Mouse (Mus musculus) midbrain, embryonic 15.5 days (tissue): ENCODE data around the gene Igsf6. TPM values are rescaled to one million over a fixed set of nuclear protein-coding genes. Genes with fewer than 3 reads are reported as not detected.

ENCODE experiments used
- ATAC-seq: fragments of 200-750 bp; cut with Nextera tagmentation; replicated peaks from 2 replicates; pipeline ENCODE4 v1.8.0; 2017; ENCODE audit warnings: moderate TSS enrichment
- H3K27ac ChIP-seq: fragments of 300-500 bp; sonication (generic); 2 replicates; pipeline ENCODE4 v1.5.1; 2015; ENCODE audit warnings: mild to moderate bottlenecking, inconsistent platforms
- H3K27me3 ChIP-seq: fragments of 300-500 bp; sonication (generic); replicated peaks from 2 replicates; pipeline ENCODE4 v1.6.1; 2015; ENCODE audit warnings: inconsistent platforms
- H3K36me3 ChIP-seq: fragments of 300-500 bp; sonication (generic); replicated peaks from 2 replicates; pipeline ENCODE4 v1.6.1; 2015; ENCODE audit warnings: inconsistent platforms
- H3K4me1 ChIP-seq: fragments of 300-500 bp; sonication (generic); 2 replicates; pipeline ENCODE4 v1.6.1; 2015; ENCODE audit warnings: inconsistent platforms
- H3K4me2 ChIP-seq: fragments of 300-500 bp; sonication (generic); 2 replicates; pipeline ENCODE4 v1.6.1; 2015; ENCODE audit warnings: inconsistent platforms, mild to moderate bottlenecking, moderate library complexity
- H3K4me3 ChIP-seq: fragments of 300-500 bp; sonication (generic); 2 replicates; pipeline ENCODE4 v1.5.1; 2015; ENCODE audit warnings: mild to moderate bottlenecking, inconsistent platforms
- H3K9ac ChIP-seq: fragments of 300-500 bp; sonication (generic); 2 replicates; pipeline ENCODE4 v1.6.1; 2015; ENCODE audit warnings: mild to moderate bottlenecking, inconsistent platforms
- H3K9me3 ChIP-seq: fragments of 300-500 bp; sonication (generic); 2 replicates; pipeline ENCODE4 v1.6.1; 2016; ENCODE audit warnings: inconsistent platforms
- WGBS: fragments of 180-500 bp; shearing (Covaris S2); methylation state at CpG from one replicate; pipeline ENCODE4 v1.1.7; 2015; ENCODE audit warnings: mixed read lengths; 5-methylcytosine and 5-hydroxymethylcytosine counted together
- polyA plus RNA-seq: library from polyadenylated mRNA; unstranded; fragments of >200 nt; fragmentation: Nextera tagmentation; extraction: Ambion mirVana; gene quantifications from 2 replicates; pipeline ENCODE4 v1.2.1, GENCODE M21; 2015

Igsf6 gene
- polyA plus RNA-seq, 1 experiment from 2014 or later, result 1.1 TPM

GRCm38 (mm10) chr7:121081816-121082215 is 7.4 kb upstream of the Igsf6 start:
- Histone ChIP-seq H3K36me3 (peaks cover 5% of the 10 kb centered on the region; the same call in 1 of the 2 replicates), H3K4me3 (no peak overlapping the region), H3K4me2 (no peak overlapping the region), H3K9me3 (no peaks in the 10 kb centered on the region), H3K27ac (no peak overlapping the region), H3K27me3 (no peaks in the 10 kb centered on the region), H3K4me1 (peaks cover 7% of the 10 kb centered on the region), H3K9ac (no peak overlapping the region)
- WGBS, result 84% methylated on average over 2 of the region's 2 CpGs
- no peak for ATAC-seq

GRCm38 (mm10) chr7:121081350-121081749 is 7.0 kb upstream of the Igsf6 start, which contains the start of gene Otoa:
Gene Otoa (plus strand): TSS chr7:121081650.
- H3K36me3 ChIP-seq, result peaks cover 7% of the 10 kb centered on the region; the same call in 1 of the 2 replicates
- ATAC-seq, result no peak
- no peak within 1 kb of the TSS for H3K27ac ChIP-seq
- H3K9me3 ChIP-seq, result no peaks in the 10 kb centered on the region
- 94% methylated on average over 4 of the region's 4 CpGs for WGBS
- no peaks in the 10 kb centered on the region for H3K27me3 ChIP-seq
- no peak within 1 kb of the TSS for H3K9ac ChIP-seq
- no peak within 1 kb of the TSS for H3K4me2 ChIP-seq
- no peak within 1 kb of the TSS for H3K4me3 ChIP-seq
- peaks cover 7% of the 10 kb centered on the region for H3K4me1 ChIP-seq

GRCm38 (mm10) chr7:121077829-121078228 is 3.5 kb upstream of the Igsf6 start:
- Histone ChIP-seq H3K27me3 (no peaks in the 10 kb centered on the region), H3K4me3 (no peak overlapping the region), H3K4me1 (peaks cover 4% of the 10 kb centered on the region), H3K9ac (no peak overlapping the region), H3K27ac (peak overlapping the region; percentile 48; the same call in 1 of the 2 replicates), H3K9me3 (no peaks in the 10 kb centered on the region), H3K4me2 (no peak overlapping the region), H3K36me3 (peaks cover 7% of the 10 kb centered on the region; the same call in 1 of the 2 replicates)
- 11% methylated on average over 5 of the region's 5 CpGs for WGBS
- ATAC-seq, result peak; percentile 88

GRCm38 (mm10) chr7:121077311-121077710 is 2.9 kb upstream of the Igsf6 start:
- Histone ChIP-seq H3K9ac (no peak overlapping the region), H3K4me1 (peaks cover 4% of the 10 kb centered on the region), H3K27me3 (no peaks in the 10 kb centered on the region), H3K9me3 (no peaks in the 10 kb centered on the region), H3K4me2 (no peak overlapping the region), H3K36me3 (peaks cover 7% of the 10 kb centered on the region; the same call in 1 of the 2 replicates), H3K4me3 (no peak overlapping the region), H3K27ac (no peak overlapping the region)
- peak; percentile 40; the same call in 1 of the 2 replicates for ATAC-seq
- 93% methylated on average over 6 of the region's 6 CpGs for WGBS

GRCm38 (mm10) chr7:121075416-121075815 is 1.0 kb upstream of the Igsf6 start:
- Histone ChIP-seq H3K36me3 (peaks cover 9% of the 10 kb centered on the region; the same call in 1 of the 2 replicates), H3K27me3 (no peaks in the 10 kb centered on the region), H3K4me2 (no peak overlapping the region), H3K27ac (no peak overlapping the region), H3K9ac (no peak overlapping the region), H3K9me3 (no peaks in the 10 kb centered on the region), H3K4me1 (peaks cover 4% of the 10 kb centered on the region), H3K4me3 (no peak overlapping the region)
- WGBS, result 93% methylated on average over 5 of the region's 5 CpGs
- ATAC-seq, result no peak

GRCm38 (mm10) chr7:121074801-121075400 is 529 bp upstream of the Igsf6 start:
- peaks cover 10% of the 10 kb centered on the region; the same call in 1 of the 2 replicates for H3K36me3 ChIP-seq
- ATAC-seq, result no peak
- no peak overlapping the region for H3K4me3 ChIP-seq
- H3K27ac ChIP-seq, result no peak overlapping the region
- no peaks in the 10 kb centered on the region for H3K27me3 ChIP-seq
- H3K4me2 ChIP-seq, result no peak overlapping the region
- no peak overlapping the region for H3K9ac ChIP-seq
- WGBS, result 87% methylated on average over 6 of the region's 6 CpGs
- no peaks in the 10 kb centered on the region for H3K9me3 ChIP-seq
- H3K4me1 ChIP-seq, result peaks cover 4% of the 10 kb centered on the region

- Histone ChIP-seq H3K4me2 (no peak overlapping the region), H3K9ac (no peak overlapping the region), H3K27me3 (no peaks in the 10 kb centered on the region), H3K27ac (no peak overlapping the region), H3K4me1 (no peaks in the 10 kb centered on the region), H3K4me3 (no peak overlapping the region), H3K36me3 (peaks cover 10% of the 10 kb centered on the region; the same call in 1 of the 2 replicates), H3K9me3 (no peaks in the 10 kb centered on the region)
- ATAC-seq, result no peak
- WGBS, result 94% methylated on average over 5 of the region's 5 CpGs
Observed at GRCm38 (mm10) chr7:121072506-121072905, 1.9 kb downstream of the Igsf6 start.

GRCm38 (mm10) chr7:121071276-121071675 is 3.1 kb downstream of the Igsf6 start:
- Histone ChIP-seq H3K36me3 (peaks cover 3% of the 10 kb centered on the region; the same call in 1 of the 2 replicates), H3K27ac (no peak overlapping the region), H3K4me1 (no peaks in the 10 kb centered on the region), H3K9ac (no peak overlapping the region), H3K4me2 (no peak overlapping the region), H3K9me3 (no peaks in the 10 kb centered on the region), H3K4me3 (no peak overlapping the region), H3K27me3 (no peaks in the 10 kb centered on the region)
- WGBS, result 89% methylated on average over 4 of the region's 4 CpGs
- ATAC-seq, result no peak

- Histone ChIP-seq H3K4me2 (no peak overlapping the region), H3K9ac (no peak overlapping the region), H3K36me3 (peaks cover 2% of the 10 kb centered on the region; the same call in 1 of the 2 replicates), H3K27me3 (no peaks in the 10 kb centered on the region), H3K4me3 (no peak overlapping the region), H3K27ac (no peak overlapping the region), H3K9me3 (no peaks in the 10 kb centered on the region), H3K4me1 (no peaks in the 10 kb centered on the region)
- peak; percentile 58; the same call in 1 of the 2 replicates for ATAC-seq
- 60% methylated on average over 4 of the region's 4 CpGs for WGBS
Observed at GRCm38 (mm10) chr7:121064309-121064708, 10.1 kb downstream of the Igsf6 start.

GRCm38 (mm10) chr7:121059477-121060218 is 14.7 kb downstream of the Igsf6 start:
- H3K27me3 ChIP-seq, result no peaks in the 10 kb centered on the region
- no peak overlapping the region for H3K4me2 ChIP-seq
- H3K4me3 ChIP-seq, result no peak overlapping the region
- WGBS, result 60% methylated on average over 6 of the region's 6 CpGs
- no peak for ATAC-seq
- H3K27ac ChIP-seq, result no peak overlapping the region
- no peaks in the 10 kb centered on the region for H3K4me1 ChIP-seq
- H3K9ac ChIP-seq, result no peak overlapping the region
- no peaks in the 10 kb centered on the region for H3K9me3 ChIP-seq
- H3K36me3 ChIP-seq, result peaks cover 16% of the 10 kb centered on the region; the same call in 1 of the 2 replicates

- no peak overlapping the region for H3K4me2 ChIP-seq
- H3K27ac ChIP-seq, result no peak overlapping the region
- no peak overlapping the region for H3K9ac ChIP-seq
- no peaks in the 10 kb centered on the region for H3K27me3 ChIP-seq
- ATAC-seq, result no peak
- WGBS, result 92% methylated on average over 4 of the region's 4 CpGs
- H3K4me3 ChIP-seq, result no peak overlapping the region
- H3K36me3 ChIP-seq, result peaks cover 31% of the 10 kb centered on the region; the same call in 1 of the 2 replicates
- no peaks in the 10 kb centered on the region for H3K4me1 ChIP-seq
- H3K9me3 ChIP-seq, result no peaks in the 10 kb centered on the region
Observed at GRCm38 (mm10) chr7:121053071-121053470, 21.3 kb downstream of the Igsf6 start.

- no peak for ATAC-seq
- 93% methylated on average over 2 of the region's 2 CpGs for WGBS
- no peak overlapping the region for H3K4me3 ChIP-seq
Observed at GRCm38 (mm10) chr7:121047624-121048023, 26.7 kb downstream of the Igsf6 start.

More at GRCm38 (mm10) chr7:121047624-121048023, 26.7 kb downstream of the Igsf6 start:
- Histone ChIP-seq H3K27me3 (no peaks in the 10 kb centered on the region), H3K4me1 (no peaks in the 10 kb centered on the region), H3K27ac (no peak overlapping the region), H3K36me3 (0 out of 2 replicates have a peak, but pooled peaks cover 10% of the 10 kb centered on the region), H3K9ac (no peak overlapping the region), H3K9me3 (no peaks in the 10 kb centered on the region), H3K4me2 (no peak overlapping the region)
